Mouse (Mus musculus): ENCODE measurements around the gene Bckdhb.
"Not testable (repeated sequence)": the region's sequence is repeated elsewhere in the genome, so short reads cannot be mapped to it uniquely, and the experiment has no call there.

Gene Bckdhb

GRCm38 (mm10) chr9:83924878-83925687 lies at the start of gene Bckdhb:
Bckdhb (plus strand) TSS chr9:83925145.
- in situ Hi-C loops (cut with MboI; ENCODE audit: low pct_unique_long_range_greater_than_20kb in 1 of 2, low sequenced_read_pairs in 2 of 2, unreplicated experiment in 1 of 2) = no loop called here

DNA sequence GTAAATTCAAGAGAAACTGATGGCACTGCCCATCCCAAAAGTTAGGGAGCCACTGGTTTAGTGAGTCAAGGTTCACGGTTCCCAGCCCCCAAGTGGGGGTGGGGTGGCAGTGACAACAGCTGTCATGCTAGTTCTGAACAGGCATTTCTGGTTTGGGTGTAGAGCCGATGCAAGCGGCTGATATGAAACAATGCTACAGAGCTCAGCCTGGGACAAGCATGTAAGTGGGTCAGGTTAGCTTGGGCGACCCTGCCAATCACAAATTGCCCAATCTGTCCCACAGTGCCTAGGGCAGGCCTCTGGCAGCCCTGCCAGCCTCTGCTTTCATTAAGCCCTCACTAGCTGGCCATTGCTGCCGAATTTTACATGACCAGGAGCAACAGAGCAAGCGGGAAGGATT lies 42.8 kb upstream of the Bckdhb start:
- in situ Hi-C loops (cut with MboI; ENCODE audit: low pct_unique_long_range_greater_than_20kb in 1 of 2, low sequenced_read_pairs in 2 of 2, unreplicated experiment in 1 of 2) = no loop called here

- in situ Hi-C loops (cut with MboI; ENCODE audit: low pct_unique_long_range_greater_than_20kb in 1 of 2, low sequenced_read_pairs in 2 of 2, unreplicated experiment in 1 of 2) = no loop called here
Observed at GRCm38 (mm10) chr9:83886149-83886548, 38.8 kb upstream of the Bckdhb start.

GRCm38 (mm10) chr9:83888214-83888613 lies 36.7 kb upstream of the Bckdhb start:
- in situ Hi-C loops (cut with MboI; ENCODE audit: low pct_unique_long_range_greater_than_20kb in 1 of 2, low sequenced_read_pairs in 2 of 2, unreplicated experiment in 1 of 2) = no loop called here

GRCm38 (mm10) chr9:83893073-83893472 lies 31.9 kb upstream of the Bckdhb start:
- in situ Hi-C loops (cut with MboI; ENCODE audit: low pct_unique_long_range_greater_than_20kb in 1 of 2, low sequenced_read_pairs in 2 of 2, unreplicated experiment in 1 of 2) = no loop called here

DNA sequence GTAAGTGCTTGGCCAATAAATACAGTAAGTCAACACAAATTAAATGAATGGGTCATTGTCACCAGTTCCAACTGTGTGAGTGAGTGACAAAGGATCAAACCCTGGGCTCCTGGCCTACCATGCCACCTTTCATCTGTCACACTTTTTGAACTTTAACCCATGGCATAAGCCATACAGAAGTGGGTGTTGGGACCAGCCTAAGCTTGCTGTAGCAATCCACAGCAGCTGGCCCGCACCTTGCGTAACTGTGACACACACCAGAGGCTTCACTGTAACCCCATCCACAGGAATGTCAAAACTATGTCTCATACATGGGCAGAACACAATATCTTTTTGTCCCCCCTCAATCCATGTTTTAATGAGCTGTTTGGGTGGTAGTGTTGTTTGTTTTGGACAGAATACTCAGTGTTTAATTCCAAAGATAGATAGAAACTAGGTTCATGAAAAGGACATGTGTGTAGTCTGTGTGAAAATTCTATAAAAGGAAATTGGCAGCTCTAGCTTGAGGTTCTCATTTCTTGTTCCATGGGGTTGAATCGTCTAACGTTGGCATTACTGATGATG lies 31.1 kb upstream of the Bckdhb start:
- in situ Hi-C loops (cut with MboI; ENCODE audit: low pct_unique_long_range_greater_than_20kb in 1 of 2, low sequenced_read_pairs in 2 of 2, unreplicated experiment in 1 of 2) = no loop called here

DNA sequence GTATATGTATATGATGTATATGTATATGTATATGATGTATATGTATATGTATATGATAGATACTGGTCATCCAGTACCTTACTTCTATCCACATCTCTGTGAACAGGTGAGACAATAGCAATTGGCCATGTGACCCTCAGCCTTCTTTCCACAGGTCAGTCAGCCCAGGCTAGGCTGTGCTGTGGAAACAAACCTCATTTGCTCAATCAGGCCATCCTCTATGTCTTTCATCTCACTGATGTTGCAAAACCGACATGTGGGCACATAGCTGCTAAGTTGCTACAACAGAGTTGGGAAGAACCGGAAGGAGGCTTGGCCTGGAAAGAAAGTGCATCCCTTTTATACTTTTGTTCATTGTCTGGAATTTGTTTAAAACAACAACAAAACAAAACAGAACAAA lies 22.9 kb upstream of the Bckdhb start:
- in situ Hi-C loops (cut with MboI; ENCODE audit: low pct_unique_long_range_greater_than_20kb in 1 of 2, low sequenced_read_pairs in 2 of 2, unreplicated experiment in 1 of 2) = no loop called here

- in situ Hi-C loops (cut with MboI; ENCODE audit: low pct_unique_long_range_greater_than_20kb in 1 of 2, low sequenced_read_pairs in 2 of 2, unreplicated experiment in 1 of 2) = no loop called here
Observed at GRCm38 (mm10) chr9:83905820-83906219, 19.1 kb upstream of the Bckdhb start.

- in situ Hi-C loops (cut with MboI; ENCODE audit: low pct_unique_long_range_greater_than_20kb in 1 of 2, low sequenced_read_pairs in 2 of 2, unreplicated experiment in 1 of 2) = no loop called here
Observed at GRCm38 (mm10) chr9:83907017-83907416, 17.9 kb upstream of the Bckdhb start.

DNA sequence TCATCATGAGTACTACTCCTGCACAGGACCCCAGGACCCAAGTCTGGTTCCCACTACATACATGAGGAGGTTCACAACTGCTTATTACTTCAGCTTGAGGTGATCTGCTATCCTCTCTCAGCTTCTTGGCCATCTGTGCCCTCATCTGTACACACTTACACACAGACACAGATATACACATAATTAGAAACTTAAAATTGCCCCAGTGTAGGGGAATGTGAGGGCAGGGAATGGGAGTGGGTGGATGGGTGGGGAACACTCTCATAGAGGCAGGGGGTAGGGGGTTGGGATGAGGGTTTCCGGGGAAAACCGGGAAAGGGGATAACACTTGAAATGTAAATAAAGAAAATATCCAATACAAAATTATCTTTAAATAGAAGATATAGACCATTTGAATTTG lies 15.1 kb upstream of the Bckdhb start:
- in situ Hi-C loops (cut with MboI; ENCODE audit: low pct_unique_long_range_greater_than_20kb in 1 of 2, low sequenced_read_pairs in 2 of 2, unreplicated experiment in 1 of 2) = no loop called here

DNA sequence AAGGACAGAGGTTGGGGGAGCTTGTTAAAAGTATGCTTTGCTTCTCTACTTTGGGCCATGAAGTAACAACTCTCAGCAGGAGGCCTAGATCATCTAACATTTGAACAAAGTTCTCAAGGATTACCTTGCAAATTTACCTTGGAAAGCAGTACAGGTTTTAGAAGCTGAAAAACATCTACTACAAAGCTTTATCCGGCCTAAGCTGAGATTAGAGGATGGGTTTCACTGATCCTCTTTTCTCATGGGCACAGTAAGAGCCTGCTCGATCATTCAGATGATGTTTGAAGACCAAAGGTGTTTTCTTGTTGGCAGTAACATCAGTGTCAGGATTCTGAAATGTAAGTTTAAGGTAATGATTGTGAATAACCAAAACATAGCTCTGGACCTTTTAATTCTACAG lies 14.0 kb upstream of the Bckdhb start:
- in situ Hi-C loops (cut with MboI; ENCODE audit: low pct_unique_long_range_greater_than_20kb in 1 of 2, low sequenced_read_pairs in 2 of 2, unreplicated experiment in 1 of 2) = no loop called here

DNA sequence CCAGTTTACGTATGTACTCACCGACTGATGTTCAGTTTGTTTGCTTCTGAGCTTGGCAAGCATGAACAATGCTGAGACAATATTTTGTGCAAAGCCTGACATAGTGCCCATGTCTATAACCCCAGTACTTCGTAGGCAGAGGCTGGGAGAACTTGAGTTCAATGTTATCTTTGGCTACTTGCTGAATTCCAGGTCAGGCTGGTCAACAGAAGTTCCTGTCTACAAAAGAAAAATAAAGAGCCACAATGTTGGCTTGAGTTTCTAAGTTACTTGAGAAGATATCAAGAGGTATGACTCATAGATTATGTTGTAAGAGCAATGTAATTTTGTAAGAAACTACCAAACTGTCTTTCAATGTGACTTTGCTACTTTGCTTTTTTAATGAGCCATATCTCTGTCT lies 2.9 kb upstream of the Bckdhb start:
- in situ Hi-C loops (cut with MboI; ENCODE audit: low pct_unique_long_range_greater_than_20kb in 1 of 2, low sequenced_read_pairs in 2 of 2, unreplicated experiment in 1 of 2) = no loop called here

DNA sequence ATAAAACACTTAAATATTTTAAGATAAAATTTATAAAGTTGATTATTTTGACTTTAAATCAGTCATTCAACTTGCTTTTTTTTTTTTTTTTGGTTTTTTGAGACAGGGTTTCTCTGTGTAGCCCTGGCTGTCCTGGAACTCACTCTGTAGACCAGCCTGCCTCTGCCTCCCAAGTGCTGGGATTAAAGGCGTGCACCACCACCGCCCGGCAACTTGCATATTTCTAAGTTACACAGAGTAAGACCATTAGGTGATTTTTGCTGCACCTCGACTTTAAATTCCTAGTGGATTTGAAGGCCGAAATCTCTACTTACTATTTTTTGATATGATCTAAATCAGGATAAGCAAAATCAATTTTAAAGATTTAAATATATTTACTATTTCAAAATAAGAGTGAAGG lies 589 bp upstream of the Bckdhb start:
- in situ Hi-C loops (cut with MboI; ENCODE audit: low pct_unique_long_range_greater_than_20kb in 1 of 2, low sequenced_read_pairs in 2 of 2, unreplicated experiment in 1 of 2) = no loop called here

DNA sequence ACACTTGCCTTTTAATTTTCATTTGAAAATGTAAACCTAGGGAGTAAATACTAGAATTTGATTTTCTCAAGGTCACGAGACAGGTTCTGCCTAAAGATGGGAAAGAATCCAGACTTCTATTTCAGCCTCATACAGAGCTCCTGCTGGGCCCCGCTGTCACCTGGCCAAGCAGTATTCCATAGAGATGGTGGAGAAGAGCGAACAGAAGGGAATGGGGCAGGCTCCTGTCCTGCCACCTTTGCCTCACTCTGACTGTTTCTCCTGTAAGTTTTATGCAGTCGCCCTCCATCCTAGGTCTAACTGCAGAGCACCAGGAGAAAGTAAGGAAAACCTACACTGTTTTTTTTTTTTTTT lies 720 bp downstream of the Bckdhb start:
- in situ Hi-C loops (cut with MboI; ENCODE audit: low pct_unique_long_range_greater_than_20kb in 1 of 2, low sequenced_read_pairs in 2 of 2, unreplicated experiment in 1 of 2) = no loop called here

DNA sequence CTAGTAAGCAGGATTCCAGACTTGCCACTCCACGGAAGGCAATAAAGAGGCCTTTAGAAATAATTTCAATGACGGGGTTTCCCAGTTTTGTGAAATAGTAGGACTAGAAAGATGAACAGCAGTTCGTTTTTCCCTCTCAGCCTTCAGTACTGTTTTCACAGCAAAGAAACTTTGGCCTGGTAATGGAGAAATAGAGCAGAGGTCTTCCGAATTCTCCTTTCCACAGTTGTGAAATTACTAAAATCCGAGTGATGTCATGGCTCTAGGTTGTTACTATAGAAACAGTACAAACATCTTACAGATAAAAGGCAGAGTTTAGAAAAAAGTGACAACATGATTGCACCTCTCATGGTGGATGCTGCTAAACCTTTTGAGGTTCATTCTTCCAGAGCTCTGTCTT lies 1.4 kb downstream of the Bckdhb start:
- in situ Hi-C loops (cut with MboI; ENCODE audit: low pct_unique_long_range_greater_than_20kb in 1 of 2, low sequenced_read_pairs in 2 of 2, unreplicated experiment in 1 of 2) = no loop called here

DNA sequence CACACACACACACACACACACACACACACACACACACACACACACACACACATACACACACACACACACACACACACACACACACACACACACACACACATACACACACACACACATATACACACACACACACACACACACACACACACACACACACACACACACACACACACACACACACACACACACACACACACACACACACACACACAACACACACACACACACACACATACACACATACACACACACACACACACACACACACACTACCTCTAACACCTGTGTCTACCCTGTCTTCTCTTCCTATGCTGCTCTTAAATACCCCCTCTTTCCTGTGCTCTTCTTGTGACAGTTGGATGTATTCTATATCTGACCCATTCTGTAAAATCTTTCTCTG lies 14.6 kb downstream of the Bckdhb start:
- in situ Hi-C loops (cut with MboI; ENCODE audit: low pct_unique_long_range_greater_than_20kb in 1 of 2, low sequenced_read_pairs in 2 of 2, unreplicated experiment in 1 of 2) = not testable (repeated sequence)

DNA sequence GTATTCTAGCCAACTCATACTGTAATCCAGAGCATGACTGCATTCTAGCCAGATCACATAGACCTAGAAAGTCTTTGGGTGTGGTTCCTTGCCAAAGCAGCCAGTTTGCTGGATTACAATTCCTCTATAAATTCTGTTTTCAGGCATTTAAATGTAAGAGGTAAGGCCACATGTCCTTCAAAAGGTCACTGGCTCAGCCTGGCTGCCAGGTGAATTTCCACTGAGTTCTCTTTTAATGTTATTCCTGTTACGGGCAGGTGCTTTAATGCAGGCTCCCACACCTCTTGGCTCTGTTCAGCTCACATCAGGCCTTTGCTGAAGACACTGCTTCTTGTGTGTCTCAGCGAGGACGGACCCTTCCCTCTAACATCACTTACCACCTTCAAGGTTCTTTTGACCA lies 15.1 kb downstream of the Bckdhb start:
- in situ Hi-C loops (cut with MboI; ENCODE audit: low pct_unique_long_range_greater_than_20kb in 1 of 2, low sequenced_read_pairs in 2 of 2, unreplicated experiment in 1 of 2) = no loop called here

- in situ Hi-C loops (cut with MboI; ENCODE audit: low pct_unique_long_range_greater_than_20kb in 1 of 2, low sequenced_read_pairs in 2 of 2, unreplicated experiment in 1 of 2) = no loop called here
Observed at GRCm38 (mm10) chr9:83940537-83941363, 15.8 kb downstream of the Bckdhb start.

DNA sequence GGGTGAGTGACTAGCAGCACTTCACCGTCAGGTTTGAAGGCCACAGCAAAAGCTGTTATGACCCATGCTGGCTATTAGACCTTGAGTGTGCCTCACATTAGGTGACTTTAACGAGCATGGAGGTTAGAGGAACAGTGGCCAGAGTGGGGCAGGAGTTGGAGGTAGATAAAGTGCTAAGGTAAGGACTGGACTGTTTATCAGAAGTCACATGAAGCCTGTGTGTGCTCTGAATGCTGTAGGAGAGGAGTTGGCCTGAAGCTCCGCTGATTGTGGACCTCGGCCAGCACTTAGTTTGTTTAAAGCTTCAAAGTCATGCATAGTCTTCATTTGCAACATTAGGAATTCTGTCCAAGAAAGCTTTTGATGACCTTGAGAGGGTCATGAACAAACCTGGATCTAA lies 26.4 kb downstream of the Bckdhb start:
- in situ Hi-C loops (cut with MboI; ENCODE audit: low pct_unique_long_range_greater_than_20kb in 1 of 2, low sequenced_read_pairs in 2 of 2, unreplicated experiment in 1 of 2) = no loop called here
